Mouse (Mus musculus) left cerebral cortex, adult 2 months (tissue): ENCODE measurements around the gene Snx6. TPM values are rescaled to one million over a fixed set of nuclear protein-coding genes. Genes with fewer than 3 reads are reported as not detected.
"Not testable (repeated sequence)": the region's sequence is repeated elsewhere in the genome, so short reads cannot be mapped to it uniquely, and the experiment has no call there.

ENCODE experiments used
- DNase-seq, 2 experiments: peaks; one replicate each; pipeline ENCODE4 v3.0.0; 2021 to 2022; ENCODE audit warnings: low spot score in 2 of 2, mixed read lengths in 1 of 2; ENCODE audit errors: extremely low spot score in 1 of 2
- H3K27ac ChIP-seq: fragments of 200-600 bp; 2 replicates; pipeline ENCODE4 v1.8.1; 2022
- H3K4me3 ChIP-seq: fragments of 200-600 bp; 2 replicates; pipeline ENCODE4 v1.8.1; 2022
- CTCF ChIP-seq: fragments of 200-600 bp; IDR thresholded peaks from 2 replicates; pipeline ENCODE4 v1.8.1; 2022; ENCODE audit warnings: antibody characterized with exemption, mild to moderate bottlenecking, moderate library complexity
- intact Hi-C: fragments of 180-260 bp; cut with DNase I; formaldehyde crosslinking; loops from one replicate; pipeline ENCODE4 v1.15.1; 2025
- total RNA-seq, 2 experiments: library from RNA; stranded (reverse); gene quantifications; 2 replicates each; pipeline ENCODE4 v1.2.3; 2021

Gene Snx6
- total RNA-seq, 2 experiments from 2014 or later, result 39.5 to 43.1 TPM

DNA sequence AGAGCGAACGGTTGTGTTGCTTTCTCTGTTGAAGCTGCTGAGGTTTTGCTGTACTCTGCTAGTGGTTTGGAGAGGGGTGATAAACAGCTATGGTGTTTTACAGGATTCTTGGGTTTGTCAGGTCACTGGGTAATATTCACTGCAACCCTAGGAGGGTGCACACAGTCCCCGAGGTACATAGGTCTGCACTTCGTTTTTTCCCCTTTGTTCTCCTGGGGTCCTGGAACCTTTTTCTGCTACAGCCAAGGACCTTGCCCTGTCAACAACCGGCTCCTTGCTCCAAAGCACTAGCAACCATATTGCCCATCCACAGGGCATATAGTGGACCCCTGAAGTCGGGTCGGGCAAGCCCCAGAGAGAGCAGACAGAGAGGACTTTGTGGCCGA, 85.0 kb downstream of the Snx6 start:
- intact Hi-C loops, H3K4me3 ChIP-seq, H3K27ac ChIP-seq: not testable (repeated sequence)
- DNase-seq, result peak in 1 of 2 experiments; percentile 28

DNA sequence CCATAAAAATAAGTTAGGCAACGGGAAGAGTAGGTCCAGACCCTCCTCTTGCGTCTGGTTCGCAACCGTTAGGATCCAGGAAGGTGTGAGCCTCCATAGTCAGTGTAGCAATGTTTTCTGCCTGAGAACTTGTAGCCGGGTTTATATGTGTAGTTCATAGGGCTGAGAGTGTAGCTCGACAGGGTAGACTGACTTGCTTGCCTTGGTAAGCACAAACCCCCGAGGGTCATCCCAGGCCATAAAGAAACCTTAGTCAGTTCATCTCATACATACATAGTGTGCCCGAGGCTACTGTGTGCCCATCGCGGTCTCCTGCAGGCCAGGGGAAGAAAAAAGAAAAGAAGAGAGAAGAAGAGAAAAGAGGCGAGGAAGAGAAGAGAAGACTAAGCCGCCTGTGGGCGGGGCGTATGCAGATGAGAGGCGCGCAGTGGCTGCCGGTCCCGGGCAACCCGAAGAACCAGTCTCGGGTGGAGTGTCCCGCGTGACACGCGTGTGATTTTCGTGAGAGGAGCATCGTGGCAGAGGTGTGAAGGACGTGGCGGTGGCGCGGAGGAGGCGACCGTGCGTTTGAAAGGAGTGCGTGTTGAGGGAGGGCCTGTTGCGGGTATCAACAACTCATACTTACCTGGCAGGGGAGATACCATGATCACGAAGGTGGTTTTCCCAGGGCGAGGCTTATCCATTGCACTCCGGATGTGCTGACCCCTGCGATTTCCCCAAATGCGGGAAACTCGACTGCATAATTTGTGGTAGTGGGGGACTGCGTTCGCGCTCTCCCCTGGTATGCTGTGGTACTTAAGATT, 85.6 kb downstream of the Snx6 start:
- intact Hi-C loops, H3K4me3 ChIP-seq, H3K27ac ChIP-seq: not testable (repeated sequence)
- peak in 1 of 2 experiments; percentile 1 for DNase-seq

DNA sequence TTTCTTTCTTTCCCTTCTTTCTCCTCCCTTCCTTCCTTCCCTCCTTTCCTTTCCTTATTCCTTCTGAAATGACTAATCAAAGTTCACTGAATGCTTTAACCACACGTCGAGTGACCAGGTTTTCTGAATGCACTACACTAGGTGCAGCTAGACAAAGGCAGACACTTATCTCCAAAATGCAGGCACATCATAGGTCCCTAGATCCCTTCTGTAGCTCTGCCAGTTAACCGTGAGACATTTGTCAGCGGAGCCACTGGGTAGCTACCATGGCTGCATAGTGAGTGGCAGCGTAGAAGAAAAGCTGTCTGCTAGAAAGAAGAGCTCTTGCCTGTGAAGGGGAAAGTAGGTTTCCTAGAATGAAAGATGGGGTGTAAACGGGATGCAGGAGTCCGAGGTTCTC, 96.1 kb downstream of the Snx6 start:
- no peak overlapping the region for H3K4me3 ChIP-seq
- no peak for DNase-seq
- TF ChIP-seq CTCF, result no peak

DNA sequence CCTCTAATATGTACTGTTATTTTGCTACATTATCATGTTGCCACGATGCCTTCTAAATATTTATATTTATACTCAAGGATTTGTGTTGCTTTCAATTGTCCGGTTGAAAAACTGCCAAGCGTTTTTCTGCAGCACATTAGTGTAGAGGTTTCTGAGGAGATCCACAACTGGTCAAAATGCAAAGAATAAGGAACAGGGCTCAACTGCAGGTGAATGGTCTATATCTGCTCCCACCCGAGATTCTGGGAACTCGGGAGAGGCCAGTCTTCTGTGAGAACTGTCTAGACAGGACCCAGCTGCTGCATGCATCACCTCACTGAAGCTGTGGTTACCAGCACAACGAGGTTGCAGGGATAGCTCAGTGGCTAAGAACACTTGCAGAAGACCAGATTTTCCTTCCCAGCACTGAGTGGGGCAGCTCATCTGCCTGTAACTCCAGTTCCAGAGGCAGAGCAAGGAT, 97.7 kb downstream of the Snx6 start:
- Histone ChIP-seq H3K27ac (no peak overlapping the region), H3K4me3 (no peak overlapping the region)
- intact Hi-C loops, result loop anchor here (5.0 kb wide), 1 partner anchor 309 kb away; no protein-coding TSS in a partner anchor
- DNase-seq, result no peak
- TF ChIP-seq CTCF, result no peak

More for the DNA sequence above, 96.1 kb downstream of the Snx6 start:
- H3K27ac ChIP-seq, result no peak overlapping the region
- intact Hi-C loops, result loop anchor here (5.0 kb wide), 1 partner anchor 308 kb away; no protein-coding TSS in a partner anchor

- no peak for DNase-seq
- Histone ChIP-seq H3K4me3 (no peak overlapping the region), H3K27ac (no peak overlapping the region)
- intact Hi-C loops, result loop anchor here (5.0 kb wide), 1 partner anchor 310 kb away; no protein-coding TSS in a partner anchor
- peak; percentile 27 for TF ChIP-seq CTCF
Measured at GRCm38 (mm10) chr12:54697003-54697597, 98.4 kb downstream of the Snx6 start.

Other genes starting within 250 kb of the Snx6 start
- gene Sptssa, start 139.1 kb downstream of the Snx6 start, total RNA-seq, result 10 to 100 TPM; 20.8 to 23.3 TPM
- 10 to 100 TPM; 37.7 to 42.4 TPM for gene Eapp, start 99.8 kb downstream of the Snx6 start, total RNA-seq
- gene Cfl2, start 67.2 kb upstream of the Snx6 start, total RNA-seq, result 100 to 1,000 TPM; 102 to 115 TPM
- gene Gm20403, start 190.8 kb upstream of the Snx6 start, total RNA-seq, result not detected
- 1 to 10 TPM; 5.1 to 7.0 TPM for gene Baz1a, start 218.6 kb upstream of the Snx6 start, total RNA-seq